Mouse (Mus musculus): ENCODE results near the gene Raph1. TPM values are rescaled to one million over a fixed set of nuclear protein-coding genes. Genes with fewer than 3 reads are reported as not detected.
A peak's percentile ranks its signal among the peaks of the same experiment; 100 is the strongest.

Raph1 gene
- 3.3 and 3.7 TPM in 2 replicates for polyA plus RNA-seq (2012; rRNA removed)

- no peaks in the 10 kb centered on the region for H3K36me3 ChIP-seq (ENCODE audit: control insufficient read depth, insufficient read depth, low read length)
- 2% methylated on average over 62 of the region's 92 CpGs for WGBS
- H3K4me1 ChIP-seq (ENCODE audit: control insufficient read depth, insufficient read depth, insufficient read length) = peaks cover 9% of the 10 kb centered on the region; the same call in 1 of the 2 replicates
- H3K4me3 ChIP-seq (ENCODE audit: extremely low read depth, insufficient read depth, insufficient read length) = peak within 1 kb of the TSS; percentile 65
- peak within 1 kb of the TSS; percentile 43; the same call in 1 of the 2 replicates for H3K27ac ChIP-seq (ENCODE audit: insufficient read depth, low read length)
- H3K27me3 ChIP-seq (ENCODE audit: control insufficient read depth, insufficient read depth, low read length) = peaks cover 12% of the 10 kb centered on the region
- TF ChIP-seq CTCF (IDR thresholded peaks at IDR 0.05; ENCODE audit: extremely low read depth, insufficient read depth, insufficient read length, insufficient replicate concordance) (no peak), POLR2A (IDR thresholded peaks at IDR 0.05; ENCODE audit: low read depth, low read length) (no peak)
- DNase-seq (ENCODE audit: low read depth in 1 of 2, low spot score in 2 of 2) = peak; percentile 5 to 37
These were observed at the start of gene Raph1 for GRCm38 (mm10) chr1:60566631-60567311. Gene Raph1, minus strand, starts transcription at chr1:60567104.

GRCm38 (mm10) chr1:60615703-60616102 is 48.8 kb upstream of the Raph1 start:
- no peak for TF ChIP-seq CTCF (IDR thresholded peaks at IDR 0.05; ENCODE audit: extremely low read depth, insufficient read depth, insufficient read length, insufficient replicate concordance)
- TF ChIP-seq POLR2A (IDR thresholded peaks at IDR 0.05; ENCODE audit: low read depth, low read length) = no peak
- WGBS = 6% methylated on average over 1 of the region's 1 CpGs
- no peaks in the 10 kb centered on the region; the same call in 1 of the 2 replicates for H3K4me1 ChIP-seq (ENCODE audit: control insufficient read depth, insufficient read depth, insufficient read length)
- DNase-seq (ENCODE audit: low read depth in 1 of 2, low spot score in 2 of 2) = no peak
- no peak overlapping the region for H3K4me3 ChIP-seq (ENCODE audit: extremely low read depth, insufficient read depth, insufficient read length)
- H3K27me3 ChIP-seq (ENCODE audit: control insufficient read depth, insufficient read depth, low read length) = no peaks in the 10 kb centered on the region
- H3K36me3 ChIP-seq (ENCODE audit: control insufficient read depth, insufficient read depth, low read length) = no peaks in the 10 kb centered on the region
- H3K27ac ChIP-seq (ENCODE audit: insufficient read depth, low read length) = no peak overlapping the region

- Histone ChIP-seq H3K27me3 (ENCODE audit: control insufficient read depth, insufficient read depth, low read length) (no peaks in the 10 kb centered on the region), H3K4me3 (ENCODE audit: extremely low read depth, insufficient read depth, insufficient read length) (no peak overlapping the region), H3K4me1 (ENCODE audit: control insufficient read depth, insufficient read depth, insufficient read length) (no peaks in the 10 kb centered on the region; the same call in 1 of the 2 replicates), H3K36me3 (ENCODE audit: control insufficient read depth, insufficient read depth, low read length) (no peaks in the 10 kb centered on the region), H3K27ac (ENCODE audit: insufficient read depth, low read length) (no peak overlapping the region)
- no peak for DNase-seq (ENCODE audit: low read depth in 1 of 2, low spot score in 2 of 2)
- 94% methylated on average over 1 of the region's 1 CpGs for WGBS
- TF ChIP-seq CTCF (IDR thresholded peaks at IDR 0.05; ENCODE audit: extremely low read depth, insufficient read depth, insufficient read length, insufficient replicate concordance) (no peak), POLR2A (IDR thresholded peaks at IDR 0.05; ENCODE audit: low read depth, low read length) (no peak)
These were observed 48.0 kb upstream of the Raph1 start for GRCm38 (mm10) chr1:60614902-60615301.

GRCm38 (mm10) chr1:60611968-60612367 is 45.1 kb upstream of the Raph1 start:
- Histone ChIP-seq H3K27me3 (ENCODE audit: control insufficient read depth, insufficient read depth, low read length) (no peaks in the 10 kb centered on the region), H3K4me1 (ENCODE audit: control insufficient read depth, insufficient read depth, insufficient read length) (no peaks in the 10 kb centered on the region; the same call in 1 of the 2 replicates), H3K4me3 (ENCODE audit: extremely low read depth, insufficient read depth, insufficient read length) (no peak overlapping the region), H3K27ac (ENCODE audit: insufficient read depth, low read length) (no peak overlapping the region), H3K36me3 (ENCODE audit: control insufficient read depth, insufficient read depth, low read length) (no peaks in the 10 kb centered on the region)
- DNase-seq (ENCODE audit: low read depth in 1 of 2, low spot score in 2 of 2) = no peak
- no peak for TF ChIP-seq POLR2A (IDR thresholded peaks at IDR 0.05; ENCODE audit: low read depth, low read length)
- TF ChIP-seq CTCF (IDR thresholded peaks at IDR 0.05; ENCODE audit: extremely low read depth, insufficient read depth, insufficient read length, insufficient replicate concordance) = no peak
- WGBS = 92% methylated on average over 3 of the region's 3 CpGs

GRCm38 (mm10) chr1:60610631-60611030 is 43.7 kb upstream of the Raph1 start:
- Histone ChIP-seq H3K36me3 (ENCODE audit: control insufficient read depth, insufficient read depth, low read length) (no peaks in the 10 kb centered on the region), H3K4me1 (ENCODE audit: control insufficient read depth, insufficient read depth, insufficient read length) (no peaks in the 10 kb centered on the region; the same call in 1 of the 2 replicates), H3K27ac (ENCODE audit: insufficient read depth, low read length) (no peak overlapping the region), H3K4me3 (ENCODE audit: extremely low read depth, insufficient read depth, insufficient read length) (no peak overlapping the region), H3K27me3 (ENCODE audit: control insufficient read depth, insufficient read depth, low read length) (no peaks in the 10 kb centered on the region)
- 85% methylated on average over 4 of the region's 4 CpGs for WGBS
- no peak for DNase-seq (ENCODE audit: low read depth in 1 of 2, low spot score in 2 of 2)
- TF ChIP-seq POLR2A (IDR thresholded peaks at IDR 0.05; ENCODE audit: low read depth, low read length) (no peak), CTCF (IDR thresholded peaks at IDR 0.05; ENCODE audit: extremely low read depth, insufficient read depth, insufficient read length, insufficient replicate concordance) (no peak)

GRCm38 (mm10) chr1:60609011-60609775 is 42.3 kb upstream of the Raph1 start:
- H3K4me3 ChIP-seq (ENCODE audit: extremely low read depth, insufficient read depth, insufficient read length) = no peak overlapping the region
- no peaks in the 10 kb centered on the region for H3K27me3 ChIP-seq (ENCODE audit: control insufficient read depth, insufficient read depth, low read length)
- TF ChIP-seq POLR2A (IDR thresholded peaks at IDR 0.05; ENCODE audit: low read depth, low read length) = no peak
- TF ChIP-seq CTCF (IDR thresholded peaks at IDR 0.05; ENCODE audit: extremely low read depth, insufficient read depth, insufficient read length, insufficient replicate concordance) = no peak
- DNase-seq (ENCODE audit: low read depth in 1 of 2, low spot score in 2 of 2) = no peak
- no peaks in the 10 kb centered on the region for H3K36me3 ChIP-seq (ENCODE audit: control insufficient read depth, insufficient read depth, low read length)
- no peak overlapping the region for H3K27ac ChIP-seq (ENCODE audit: insufficient read depth, low read length)
- 90% methylated on average over 8 of the region's 8 CpGs for WGBS
- H3K4me1 ChIP-seq (ENCODE audit: control insufficient read depth, insufficient read depth, insufficient read length) = no peaks in the 10 kb centered on the region; the same call in 1 of the 2 replicates
